Mouse (Mus musculus): ENCODE data around the gene Prdm2. TPM values are rescaled to one million over a fixed set of nuclear protein-coding genes. Genes with fewer than 3 reads are reported as not detected.

Prdm2 gene
- total RNA-seq, 2 experiments from 2014 or later, result 29.6 to 31.2 TPM

DNA sequence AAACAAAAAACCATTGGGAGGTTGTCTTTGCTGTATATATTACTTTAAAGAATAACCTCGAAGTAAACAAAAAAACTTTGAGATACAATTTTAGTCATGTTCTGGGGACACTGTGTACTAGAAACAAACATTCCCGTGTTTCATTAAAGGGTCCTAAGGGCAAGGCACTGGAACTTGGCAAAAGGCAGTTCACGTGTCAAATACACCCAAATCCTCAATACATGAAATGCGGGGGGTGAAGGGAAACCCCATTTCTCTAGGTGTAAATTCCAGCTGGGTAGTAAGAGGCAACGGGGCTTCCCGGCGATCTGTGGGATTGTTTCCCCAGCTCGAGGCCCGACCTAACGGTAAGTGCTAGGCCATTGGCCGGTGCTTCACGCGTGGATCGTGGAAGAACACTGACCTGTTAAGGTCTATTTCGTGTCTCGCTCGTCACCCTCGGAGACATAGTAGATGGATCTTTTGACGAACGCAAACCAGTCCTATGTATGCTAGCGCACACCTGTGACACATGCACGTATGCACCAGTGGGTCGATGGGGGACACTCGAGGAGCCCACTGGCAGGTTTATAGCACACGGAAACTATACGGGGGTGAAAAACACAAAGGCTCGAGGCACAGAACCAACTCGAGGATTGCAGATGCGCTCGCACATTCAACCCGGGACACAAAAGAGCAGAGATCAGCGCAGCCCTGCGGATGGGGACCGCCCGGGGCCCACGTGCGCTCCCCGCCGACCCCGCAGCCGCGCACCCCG is 1.0 kb downstream of the Prdm2 start:
- peak; percentile 49 to 54 for DNase-seq (ENCODE audit: low spot score in 2 of 2)

DNA sequence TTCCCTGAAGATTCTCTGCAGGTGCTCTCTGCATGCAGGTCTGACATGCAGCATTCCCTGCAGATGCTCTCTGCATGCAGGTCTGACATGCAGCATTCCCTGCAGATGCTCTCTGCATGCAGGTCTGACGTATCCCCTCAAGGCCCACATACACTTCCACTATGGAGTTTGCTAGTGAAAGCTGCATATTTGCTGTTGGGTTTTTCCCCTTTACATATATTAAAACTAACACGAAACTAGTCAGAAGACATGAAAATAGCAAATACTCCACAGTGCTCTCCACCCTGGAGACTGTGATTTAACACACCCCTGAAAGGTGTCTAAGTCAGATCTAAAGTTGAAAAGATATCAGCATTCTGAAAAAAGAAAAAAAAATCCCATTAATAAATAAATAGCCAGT is 2.8 kb downstream of the Prdm2 start:
- no peak for DNase-seq (ENCODE audit: low spot score in 2 of 2)

DNA sequence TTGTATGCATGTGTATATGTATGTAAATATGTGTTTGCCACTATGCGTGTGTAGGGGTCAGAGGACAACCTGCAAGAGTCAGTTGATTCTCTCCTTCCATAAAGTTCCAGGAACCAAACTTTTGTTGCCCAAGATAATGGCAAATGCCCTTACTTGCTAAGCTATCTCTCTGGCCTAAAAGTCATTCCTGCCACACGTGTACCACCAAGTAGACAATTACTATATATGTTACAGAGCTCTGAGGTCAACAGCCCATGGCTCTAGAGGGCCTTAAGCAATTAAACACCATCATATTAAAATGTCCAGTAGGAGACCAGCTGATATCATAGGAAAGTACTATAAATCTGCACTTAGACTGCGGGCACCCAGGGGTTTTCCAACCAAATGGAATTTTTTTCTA is 10.1 kb downstream of the Prdm2 start:
- DNase-seq (ENCODE audit: low spot score in 2 of 2), result no peak

DNA sequence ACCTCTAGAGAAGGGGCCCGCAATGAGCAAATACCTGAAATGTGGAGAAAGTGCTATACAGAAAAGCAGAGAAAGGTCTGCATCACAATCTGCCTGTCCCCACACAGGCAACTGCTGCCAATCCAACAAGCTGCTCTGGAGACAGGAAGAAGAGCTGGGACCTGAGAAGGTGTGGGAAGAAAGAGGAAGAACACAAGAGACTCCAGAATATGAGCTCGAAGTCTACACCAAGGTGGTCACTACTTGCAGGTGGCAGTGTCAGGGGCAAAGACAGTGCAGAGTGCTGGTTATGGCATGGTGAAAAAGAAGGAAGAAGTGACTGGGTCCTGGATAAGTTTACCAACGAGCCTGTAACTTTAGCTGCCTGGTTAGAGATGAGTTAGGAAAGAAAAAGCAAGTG is 14.4 kb downstream of the Prdm2 start:
- no peak for DNase-seq (ENCODE audit: low spot score in 2 of 2)

DNA sequence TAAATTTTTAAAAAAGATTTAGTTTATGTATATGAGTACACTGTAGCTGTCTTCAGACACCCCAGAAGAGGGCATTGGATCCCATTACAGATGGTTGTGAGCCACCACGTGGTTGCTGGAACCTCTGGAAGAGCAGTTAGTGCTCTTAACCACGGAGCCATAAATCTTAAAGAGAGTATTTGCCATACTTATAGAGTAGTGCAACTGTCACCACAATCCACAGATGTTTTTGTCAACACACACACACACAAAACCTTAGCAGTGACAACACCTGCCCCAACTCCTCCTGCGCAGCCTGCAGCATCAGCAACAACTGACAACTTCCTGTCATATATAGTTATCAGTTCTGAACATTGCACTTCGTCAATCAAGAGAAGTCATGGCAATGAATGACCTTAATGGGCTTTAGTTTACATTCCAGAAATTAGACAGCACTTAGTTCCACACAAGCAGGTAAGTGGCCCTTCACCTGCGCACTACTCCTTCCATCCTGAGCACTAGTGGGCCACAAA is 14.9 kb downstream of the Prdm2 start:
- DNase-seq (ENCODE audit: low spot score in 2 of 2), result no peak

DNA sequence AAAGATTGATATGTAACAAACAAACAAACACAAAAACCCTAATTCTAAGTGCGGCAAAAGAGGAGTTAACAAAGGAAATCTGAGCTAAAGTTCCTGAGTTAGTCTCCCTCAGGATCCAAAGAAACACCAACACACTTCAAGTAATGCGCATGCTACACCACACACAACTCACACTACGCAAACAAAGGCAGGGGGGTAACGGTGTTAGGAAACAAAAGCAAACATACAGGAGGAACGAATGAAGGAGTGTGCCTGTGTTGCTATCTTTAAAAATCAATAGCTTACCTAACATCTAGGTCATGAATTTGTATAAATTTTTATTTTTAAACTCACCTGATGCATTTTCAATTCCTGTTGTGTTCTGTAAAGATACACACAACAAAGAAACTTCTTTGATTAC is 18.5 kb downstream of the Prdm2 start:
- no peak for DNase-seq (ENCODE audit: low spot score in 2 of 2)

DNA sequence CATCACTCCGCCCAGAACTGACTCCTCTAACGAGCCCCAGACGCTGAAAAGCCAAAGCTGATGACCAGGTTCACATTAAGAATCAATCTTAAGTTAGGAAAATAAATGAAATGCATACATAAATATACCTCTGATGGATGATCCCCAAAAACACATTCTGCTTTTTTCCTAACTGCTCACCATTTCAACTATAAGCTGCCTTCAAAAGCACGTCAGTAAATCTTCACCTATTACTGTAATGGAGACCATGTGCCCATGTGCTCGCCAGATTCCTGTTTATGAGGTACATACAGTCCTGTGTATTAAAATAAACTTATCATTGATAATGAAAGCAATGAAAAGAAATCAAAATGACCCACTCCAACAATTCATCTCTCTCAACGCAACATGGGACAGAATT is 19.6 kb downstream of the Prdm2 start:
- DNase-seq (ENCODE audit: low spot score in 2 of 2), result no peak

DNA sequence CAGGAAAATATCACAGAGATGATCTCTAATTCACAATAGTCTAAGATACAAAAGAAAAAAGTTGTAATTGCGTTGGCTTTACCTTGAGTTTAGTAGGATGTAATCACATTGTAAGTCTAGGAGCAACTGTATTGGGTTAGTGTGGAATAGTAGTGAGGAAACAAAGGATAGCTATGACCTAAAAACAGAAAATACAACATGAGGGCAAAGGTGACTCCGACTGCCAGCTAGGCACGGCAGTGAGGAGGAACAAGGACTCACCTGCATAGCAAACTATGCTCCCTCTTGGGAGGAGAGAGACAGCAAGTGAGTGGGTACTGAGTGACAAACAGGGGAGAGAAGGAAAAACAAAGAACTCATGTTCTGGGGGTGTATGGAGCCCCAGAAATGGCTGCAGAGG is 21.0 kb downstream of the Prdm2 start:
- DNase-seq (ENCODE audit: low spot score in 2 of 2), result no peak

DNA sequence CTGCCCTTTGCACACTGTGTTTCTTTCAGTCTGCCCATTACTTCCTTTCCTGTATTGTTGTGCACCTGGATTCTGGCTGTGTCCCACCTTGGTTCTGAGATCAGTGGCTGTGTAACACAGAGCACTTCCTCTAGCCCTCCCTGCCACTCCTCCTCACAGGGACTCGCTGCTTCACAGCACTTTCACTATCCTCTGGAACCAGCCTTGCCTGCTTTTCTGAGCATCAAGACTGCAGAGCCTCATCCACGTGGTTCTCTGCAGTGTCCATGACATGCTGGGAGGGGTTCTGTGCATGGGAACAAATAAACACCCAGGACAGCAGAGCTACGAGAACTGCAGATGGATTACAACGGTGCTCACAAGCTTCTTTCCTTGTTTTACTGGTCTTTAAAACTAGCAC is 22.1 kb downstream of the Prdm2 start:
- DNase-seq (ENCODE audit: low spot score in 2 of 2), result no peak

DNA sequence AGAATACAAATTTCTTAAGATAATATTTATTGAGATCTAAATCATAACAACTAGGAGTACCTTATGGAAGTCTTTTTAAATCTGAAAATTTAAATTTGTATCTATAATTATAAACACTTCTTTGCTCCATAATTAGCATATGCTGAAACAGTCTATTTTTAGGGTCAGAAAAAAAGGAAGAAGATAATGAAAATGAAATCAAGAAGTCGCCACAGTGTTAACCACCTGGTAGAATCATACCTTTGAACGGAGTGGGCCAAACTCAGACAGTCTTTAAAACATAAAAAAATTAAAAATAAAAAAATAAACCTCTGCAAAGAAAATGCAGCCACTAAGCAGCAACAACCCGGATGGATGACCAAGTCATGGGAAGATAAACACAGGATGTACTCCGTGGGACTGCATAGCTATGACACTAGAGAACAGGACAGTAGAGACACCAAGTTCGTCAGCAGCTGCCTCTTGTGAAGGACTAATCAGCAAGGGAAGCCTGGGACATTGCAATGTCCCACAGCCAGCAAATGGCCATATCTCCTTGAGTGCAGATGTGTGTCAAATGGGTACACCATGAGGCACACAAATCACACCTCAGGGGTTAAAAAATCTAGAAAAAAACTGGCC is 24.1 kb downstream of the Prdm2 start:
- DNase-seq (ENCODE audit: low spot score in 2 of 2), result no peak

DNA sequence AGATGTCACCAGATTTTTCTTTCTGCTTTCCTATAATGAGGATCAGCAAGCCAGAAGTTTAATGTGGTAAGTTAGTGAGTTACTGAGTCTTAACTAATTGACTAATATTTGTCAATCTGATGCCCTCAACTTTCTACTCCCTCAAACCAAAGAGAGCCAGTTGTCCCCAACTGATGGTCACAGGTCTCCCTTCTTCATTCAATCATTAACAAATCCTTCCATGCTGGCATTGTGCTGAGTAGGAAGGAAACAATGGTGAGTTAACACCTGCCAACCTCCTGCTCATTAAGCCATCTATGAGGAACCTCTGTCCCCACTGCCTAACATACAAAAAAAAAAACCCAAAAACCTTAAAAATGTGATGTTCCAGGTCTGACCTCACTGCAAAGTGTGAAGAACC is 26.7 kb downstream of the Prdm2 start:
- no peak for DNase-seq (ENCODE audit: low spot score in 2 of 2)

DNA sequence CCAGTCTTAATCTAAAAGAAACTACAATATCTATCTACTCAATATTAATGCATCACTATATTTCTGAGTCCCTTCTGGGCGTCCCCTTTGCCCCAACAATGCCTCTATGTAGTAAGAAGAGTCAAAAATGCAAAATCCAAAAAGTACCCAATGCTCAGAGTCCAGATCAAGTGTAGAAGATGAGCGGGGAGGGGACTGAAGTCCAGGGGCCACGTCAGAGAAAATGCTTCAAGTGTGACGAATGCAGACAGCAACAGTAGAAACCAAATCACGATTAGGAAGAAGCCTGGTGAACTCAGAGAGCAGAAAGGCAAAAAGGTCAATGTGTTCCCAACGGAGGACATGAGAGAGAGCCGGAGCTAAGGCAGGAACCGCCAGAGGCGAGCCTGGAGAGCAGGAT is 27.3 kb downstream of the Prdm2 start:
- DNase-seq (ENCODE audit: low spot score in 2 of 2), result no peak

DNA sequence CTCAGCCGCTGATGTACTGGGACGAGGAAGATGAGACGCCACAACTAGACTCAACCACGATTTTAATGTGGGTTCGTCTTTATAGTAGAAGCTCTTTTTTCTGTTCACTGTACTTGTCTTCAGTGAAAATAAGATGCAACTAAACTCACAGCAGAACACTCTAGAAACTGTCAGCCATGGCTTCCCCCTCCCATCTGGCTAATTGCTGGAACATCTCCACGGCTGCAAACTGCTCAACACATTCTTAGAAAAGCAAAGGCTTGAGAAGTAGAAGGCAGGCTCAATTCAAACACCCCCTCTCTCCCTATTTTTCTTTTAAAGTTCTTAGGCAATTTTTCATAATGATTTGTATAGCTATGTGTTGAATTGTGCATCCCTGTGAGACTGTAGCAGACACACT is 29.7 kb downstream of the Prdm2 start:
- DNase-seq (ENCODE audit: low spot score in 2 of 2), result peak in 1 of 2 experiments; percentile 25

DNA sequence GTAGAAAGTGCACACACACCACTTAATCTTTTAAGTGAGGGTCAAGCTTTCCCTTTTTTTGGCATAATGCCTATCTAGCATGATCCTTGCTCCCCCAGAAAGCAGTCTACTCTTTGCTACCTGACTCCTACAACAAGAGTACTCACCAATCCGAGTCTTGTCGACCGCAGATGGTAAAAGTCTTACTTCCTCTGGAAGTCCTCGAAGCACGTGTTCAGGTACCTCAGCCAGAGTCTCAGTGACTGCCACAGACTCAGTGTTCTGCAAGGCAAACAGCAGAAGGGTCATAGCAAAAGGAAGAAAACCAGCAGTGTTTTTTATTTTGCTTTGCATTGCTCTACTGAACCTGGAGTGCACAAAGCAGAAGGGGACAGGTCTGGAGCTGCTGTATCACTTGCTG is 32.1 kb downstream of the Prdm2 start:
- DNase-seq (ENCODE audit: low spot score in 2 of 2), result no peak

DNA sequence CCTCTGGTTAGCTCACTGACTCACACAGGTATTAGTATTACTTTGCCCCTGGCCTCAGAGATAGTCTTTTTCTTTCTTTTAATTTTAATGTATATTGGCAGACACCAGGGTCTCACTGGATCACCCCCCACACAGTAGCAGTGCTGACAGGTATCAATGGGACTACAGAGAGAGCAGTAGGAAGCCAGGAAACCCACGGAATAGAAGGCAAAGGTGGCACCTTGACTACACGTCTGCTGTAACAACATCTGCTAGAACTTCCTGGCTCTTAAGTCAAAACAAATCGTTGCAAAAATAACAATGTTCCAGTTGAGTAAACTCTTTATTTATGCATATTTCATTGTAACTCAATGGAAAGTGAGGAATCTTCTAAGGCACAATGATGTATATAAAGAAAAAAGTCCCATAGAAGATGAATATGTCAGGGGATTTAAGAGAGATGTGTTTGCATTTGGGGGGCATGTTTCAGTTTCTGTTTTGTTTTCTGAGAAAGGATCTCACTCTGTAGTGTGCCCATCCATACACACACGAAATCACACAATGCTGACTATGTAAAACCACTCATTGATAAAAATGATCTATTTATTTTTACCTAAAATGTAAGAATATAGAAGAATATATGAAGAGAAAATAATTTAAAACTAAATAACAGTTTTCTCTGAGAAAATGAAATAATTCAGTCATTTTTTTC is 41.0 kb downstream of the Prdm2 start:
- no peak for DNase-seq (ENCODE audit: low spot score in 2 of 2)

DNA sequence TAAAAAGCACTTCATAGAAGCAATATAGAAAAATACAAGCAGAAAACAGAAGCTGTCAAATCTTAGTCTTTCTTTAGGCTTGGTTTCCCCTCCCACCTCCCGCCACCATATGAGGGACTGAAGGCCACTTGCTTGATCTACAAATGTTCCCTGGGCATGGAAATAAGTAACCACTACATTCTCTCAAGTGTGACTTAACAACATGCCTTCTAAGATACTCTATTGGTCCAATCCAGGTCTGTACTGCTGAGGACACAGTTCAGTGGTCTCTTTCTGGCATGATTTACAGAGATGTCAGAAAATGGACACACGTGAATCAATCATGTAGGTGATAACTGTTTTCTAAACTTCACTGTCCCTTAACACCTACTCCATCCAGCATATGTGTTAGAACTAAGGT is 42.5 kb downstream of the Prdm2 start:
- DNase-seq (ENCODE audit: low spot score in 2 of 2), result no peak

DNA sequence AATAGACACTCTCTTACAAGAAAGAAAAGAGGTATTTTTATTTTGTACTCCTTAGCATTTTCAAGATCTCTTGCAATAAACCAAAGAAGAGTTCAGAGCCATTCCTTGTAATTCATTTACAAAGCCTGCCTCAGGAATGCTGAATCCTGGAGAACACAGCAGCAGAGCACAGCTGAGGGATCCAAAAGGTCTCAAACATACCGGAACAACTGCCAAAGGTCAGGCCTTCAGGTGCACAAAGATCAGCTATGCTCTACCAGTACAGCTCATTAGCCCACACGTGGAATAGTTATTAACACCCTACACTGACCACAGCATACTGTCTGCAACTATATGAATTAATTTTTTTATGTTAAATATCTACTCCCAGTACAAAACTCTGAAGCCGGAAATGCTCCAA is 44.7 kb downstream of the Prdm2 start:
- DNase-seq (ENCODE audit: low spot score in 2 of 2), result no peak

DNA sequence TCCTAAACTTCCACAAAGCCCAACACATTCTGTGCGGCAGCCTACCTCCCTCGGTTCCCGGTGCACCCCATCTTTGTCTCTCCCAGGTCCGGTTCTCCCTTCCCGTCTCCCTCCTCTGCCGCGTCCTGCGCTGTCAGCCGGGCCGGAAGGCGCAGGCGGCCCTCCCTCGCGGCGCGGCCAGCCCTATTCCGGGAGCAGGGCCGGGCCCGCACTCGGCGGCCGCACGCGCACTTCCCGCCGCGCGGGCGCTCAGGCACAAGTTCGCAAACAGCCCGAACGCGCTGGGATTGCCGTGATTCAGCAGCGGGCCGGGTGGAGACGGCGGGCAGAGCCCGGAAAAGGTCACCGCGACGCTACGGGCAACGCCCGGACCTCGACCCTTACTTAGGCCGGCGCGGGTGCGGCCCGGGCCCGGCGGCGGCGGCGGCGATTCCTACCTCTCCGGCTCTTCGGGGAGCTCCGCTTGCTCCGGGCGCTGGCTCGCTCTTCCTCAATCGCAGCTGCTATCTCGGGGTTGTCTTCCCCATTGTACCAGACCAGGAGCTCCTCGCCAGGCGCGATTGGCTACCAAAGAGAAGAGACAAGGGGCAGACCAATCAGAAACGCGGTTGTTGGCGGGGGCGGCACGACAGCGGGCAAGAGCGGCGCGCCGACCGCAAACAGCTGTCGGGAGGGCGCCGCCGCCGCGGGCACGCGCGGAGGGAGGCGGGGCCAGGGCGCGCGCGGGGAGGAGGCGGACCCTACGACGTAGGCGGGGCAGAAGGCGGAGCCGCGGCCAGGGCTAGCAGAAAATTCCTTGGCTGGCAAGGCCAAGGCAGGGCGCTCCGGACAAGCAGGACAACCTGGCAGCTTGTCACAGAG is 50.9 kb downstream of the Prdm2 start:
- peak; percentile 98 to 99 for DNase-seq (ENCODE audit: low spot score in 2 of 2)

DNA sequence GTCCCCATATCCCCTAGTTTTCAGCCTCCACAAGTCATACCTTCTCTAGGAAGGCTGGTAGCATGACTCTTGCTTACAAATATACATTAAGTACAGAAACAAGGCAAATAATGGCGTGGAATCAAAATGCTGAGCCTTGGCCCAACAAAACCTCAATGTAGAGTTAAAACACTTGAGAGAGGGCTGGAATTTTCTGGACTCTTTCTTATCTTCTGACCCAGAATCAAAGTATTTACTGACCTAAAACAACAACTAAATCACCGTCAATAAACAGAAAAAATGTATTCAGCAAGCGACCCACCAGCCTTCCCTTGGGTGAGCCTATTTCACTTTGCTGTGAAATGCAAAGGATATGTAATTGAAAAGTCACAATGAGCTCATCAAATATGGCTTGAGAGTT is 52.0 kb downstream of the Prdm2 start:
- DNase-seq (ENCODE audit: low spot score in 2 of 2), result no peak

DNA sequence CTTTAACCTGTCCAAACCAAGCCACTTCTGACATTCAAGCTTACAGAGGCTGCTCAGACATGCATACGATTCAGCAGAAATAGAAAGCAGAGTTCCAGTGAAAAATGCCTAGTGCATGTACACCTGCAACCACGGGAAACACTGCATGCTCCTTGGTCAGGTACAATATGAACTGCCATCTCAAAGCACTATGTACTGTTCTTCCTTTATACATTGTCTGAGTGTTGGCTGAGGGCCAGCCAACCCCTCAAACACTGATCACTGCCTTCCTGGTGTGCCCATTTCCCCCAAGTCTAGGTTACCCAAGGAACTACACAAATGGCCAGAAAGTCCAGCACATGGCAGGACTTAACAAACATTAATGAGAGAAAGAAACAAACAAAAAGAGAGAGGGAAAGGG is 53.5 kb downstream of the Prdm2 start:
- DNase-seq (ENCODE audit: low spot score in 2 of 2), result no peak

DNA sequence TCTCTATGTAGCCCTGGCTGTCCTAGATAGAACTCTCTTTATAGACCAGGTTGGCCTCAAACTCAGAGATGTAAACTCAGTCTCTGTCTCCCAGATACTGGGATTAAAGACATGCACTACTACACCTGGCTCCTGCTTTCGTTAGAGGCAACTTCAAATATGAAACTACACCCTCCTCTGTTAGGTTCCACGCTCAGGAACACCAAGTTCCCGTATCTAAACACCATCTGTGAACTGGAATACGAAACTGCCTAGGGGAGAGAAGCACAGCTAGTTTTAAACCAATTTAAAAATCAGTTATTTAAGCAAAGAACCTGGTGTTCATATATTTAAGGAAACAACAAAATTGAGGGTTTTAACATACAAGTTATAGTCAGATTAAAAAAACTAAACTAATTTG is 56.9 kb downstream of the Prdm2 start:
- DNase-seq (ENCODE audit: low spot score in 2 of 2), result no peak

Measured in layer of hippocampus, postnatal 10 days (tissue).